Mouse (Mus musculus): ENCODE data around the gene Olfr763.
"Not testable (repeated sequence)": the region's sequence is repeated elsewhere in the genome, so short reads cannot be mapped to it uniquely, and the experiment has no call there.

Gene Olfr763

GRCm38 (mm10) chr10:129010288-129010841 is at the start of gene Olfr763:
Gene Olfr763 (plus strand): TSS chr10:129010791.
- no peak for DNase-seq (ENCODE audit: extremely low spot score)

DNA sequence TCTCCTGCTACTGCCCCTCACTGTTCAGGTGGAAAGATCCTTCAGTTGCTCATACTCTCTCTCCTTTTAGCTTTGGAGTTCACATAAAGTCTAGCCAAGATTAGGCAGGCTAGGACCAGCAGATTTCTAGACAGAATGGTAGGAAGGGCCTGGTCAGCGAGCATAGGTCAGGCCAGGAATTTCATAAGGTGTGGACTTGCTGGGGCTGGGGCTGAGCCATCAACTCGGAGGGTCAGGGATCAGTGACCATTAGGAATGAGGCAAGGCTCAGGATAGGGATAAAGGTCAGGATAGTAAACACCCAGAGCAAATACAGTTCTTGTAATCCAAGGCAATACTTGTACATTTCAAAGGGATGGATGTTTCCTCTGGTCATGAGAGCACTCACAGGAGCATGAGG is 45.6 kb upstream of the Olfr763 start:
- DNase-seq (ENCODE audit: extremely low spot score): no peak

DNA sequence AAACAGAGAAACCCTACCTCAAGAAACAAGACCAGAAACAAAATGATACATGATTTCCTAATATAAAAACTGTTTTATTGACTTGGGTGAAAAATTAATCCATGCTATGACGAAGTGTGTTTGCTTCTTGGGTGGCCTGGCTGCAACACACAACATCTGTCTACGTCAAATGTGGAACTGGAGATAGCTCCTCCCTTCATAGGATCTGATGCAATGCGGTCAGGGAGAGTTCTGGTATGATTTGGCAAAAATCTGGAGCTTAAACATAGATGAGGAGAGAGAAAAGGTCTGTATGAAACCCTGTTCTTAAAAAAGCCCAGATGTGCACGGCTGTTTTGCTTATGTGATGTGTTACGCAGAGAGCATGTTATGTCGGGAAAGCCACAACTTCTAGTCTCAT is 44.7 kb upstream of the Olfr763 start:
- DNase-seq (ENCODE audit: extremely low spot score): no peak

DNA sequence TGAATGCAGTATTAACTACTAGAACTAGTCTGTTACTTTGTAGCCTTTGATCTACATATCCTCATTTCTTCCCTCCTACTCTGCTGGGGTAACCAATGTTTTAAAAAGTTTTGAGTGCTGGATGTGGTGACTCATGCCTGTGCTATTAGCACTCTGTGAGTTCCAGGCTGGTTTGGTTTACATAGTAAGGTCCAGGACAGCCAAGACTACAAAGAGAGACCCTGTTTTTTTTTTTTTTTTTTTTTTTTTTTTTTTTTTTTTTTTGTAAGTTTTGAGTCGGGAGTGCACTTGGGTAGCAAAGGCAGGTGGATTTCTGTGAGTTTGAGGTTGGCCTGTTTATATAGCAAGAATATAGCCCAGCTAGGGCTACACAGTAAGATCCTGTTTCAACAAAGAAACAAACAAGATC is 42.2 kb upstream of the Olfr763 start:
- no peak for DNase-seq (ENCODE audit: extremely low spot score)

DNA sequence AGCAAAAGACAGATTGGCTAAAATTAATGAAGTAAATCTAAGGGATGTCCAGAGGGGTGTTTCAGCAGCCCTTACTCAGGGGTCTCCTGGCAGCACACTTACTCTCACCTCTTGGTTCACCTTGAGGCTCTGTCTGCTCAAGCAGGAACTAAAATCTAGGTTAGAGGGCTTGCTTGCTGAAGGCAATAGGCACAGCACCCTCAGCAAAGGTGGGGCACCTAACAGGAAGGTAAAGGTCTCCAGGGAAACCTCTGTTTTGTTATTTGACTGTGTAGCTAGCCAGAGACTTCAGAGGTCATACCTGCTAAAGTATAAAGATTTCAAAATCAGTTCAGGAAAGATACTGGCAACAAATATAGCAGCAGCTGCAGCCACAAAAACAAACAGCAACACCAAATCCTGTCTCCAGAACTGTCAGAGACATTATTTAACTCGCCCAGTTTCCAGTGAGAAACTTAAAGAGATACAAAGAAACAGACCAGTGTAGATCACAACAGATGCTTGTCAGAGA is 39.8 kb upstream of the Olfr763 start:
- DNase-seq (ENCODE audit: extremely low spot score): no peak

DNA sequence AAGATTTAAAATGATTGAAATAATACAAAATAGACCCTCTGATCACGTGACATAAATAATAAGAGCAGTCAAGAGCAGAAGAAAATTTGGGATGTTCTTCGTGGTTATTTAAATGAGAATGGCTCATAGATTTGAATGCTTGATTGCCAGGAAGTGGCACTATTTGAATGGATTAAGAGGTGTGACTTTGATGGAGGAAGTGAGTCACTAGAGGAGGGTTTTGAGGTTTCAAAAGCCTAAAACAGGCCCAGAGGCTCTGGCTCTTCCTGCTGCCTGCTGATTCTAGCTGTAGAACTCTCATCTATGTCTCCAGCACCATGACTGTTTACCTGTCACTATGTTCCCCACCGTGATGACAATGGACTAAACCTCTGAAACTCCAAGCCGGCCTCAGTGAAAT is 37.8 kb upstream of the Olfr763 start:
- no peak for DNase-seq (ENCODE audit: extremely low spot score)

- DNase-seq (ENCODE audit: extremely low spot score): no peak
Measured at GRCm38 (mm10) chr10:128976395-128976794, 34.2 kb upstream of the Olfr763 start.

DNA sequence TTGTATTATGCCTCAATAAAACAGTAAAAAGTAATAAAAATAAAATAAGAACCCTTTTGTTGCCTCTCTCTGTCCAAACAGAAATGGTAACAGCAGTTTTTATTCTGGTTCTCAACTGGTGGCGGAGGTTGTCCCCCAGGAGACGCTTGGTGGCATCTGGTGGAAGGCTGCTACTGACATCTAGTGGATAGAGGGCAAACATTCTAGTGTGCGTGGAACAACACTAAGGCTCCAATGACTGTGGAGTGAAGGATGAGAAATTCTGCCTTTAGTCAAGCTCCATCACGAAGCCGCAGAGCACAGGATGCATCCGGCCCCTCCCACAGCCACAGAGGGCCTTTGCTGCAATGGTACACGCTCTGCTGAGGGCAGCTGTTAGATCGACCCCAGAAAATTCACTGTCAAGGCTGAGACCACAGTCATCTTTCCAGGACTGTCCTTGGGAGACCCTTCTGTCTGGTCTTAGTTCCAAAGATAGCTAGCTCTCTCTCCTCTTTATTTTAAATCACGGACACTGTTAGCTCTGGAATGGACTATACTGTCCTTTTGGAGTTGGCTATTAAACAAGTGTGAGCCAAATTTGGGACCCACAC is 33.0 kb upstream of the Olfr763 start:
- DNase-seq (ENCODE audit: extremely low spot score): peak; percentile 49

DNA sequence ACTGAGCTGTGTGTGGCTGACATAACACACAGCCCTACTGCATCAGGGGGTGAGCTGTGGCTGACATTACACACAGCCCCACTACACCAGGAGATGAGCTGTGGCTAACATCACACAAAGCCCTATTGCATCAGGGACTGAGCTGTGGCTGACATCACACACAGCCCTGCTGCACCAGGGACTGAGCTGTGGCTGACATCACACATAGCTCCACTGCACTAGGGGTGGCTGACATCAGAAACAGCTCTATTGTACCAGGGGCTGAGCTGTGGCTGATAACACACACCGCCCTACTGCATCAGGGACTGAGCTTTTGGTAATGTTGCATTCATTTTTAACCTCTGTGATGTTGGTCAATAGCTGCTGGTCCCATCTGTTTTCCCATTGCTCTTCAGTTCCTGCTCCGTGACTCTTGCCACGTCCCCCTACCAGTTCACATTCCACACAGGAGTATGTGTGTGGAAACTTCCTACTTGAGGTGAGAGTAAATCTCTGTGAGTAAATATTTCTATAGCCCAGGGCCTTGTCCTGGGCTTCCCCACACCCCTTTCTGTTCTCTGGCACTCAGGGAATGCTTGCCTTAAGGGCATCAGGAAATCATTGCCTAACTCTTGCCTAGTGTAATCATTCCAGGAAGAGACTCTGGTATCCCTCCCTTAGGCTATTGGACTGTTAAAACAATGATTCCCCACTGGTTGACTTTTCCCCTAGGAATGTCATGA is 29.8 kb upstream of the Olfr763 start:
- no peak for DNase-seq (ENCODE audit: extremely low spot score)

DNA sequence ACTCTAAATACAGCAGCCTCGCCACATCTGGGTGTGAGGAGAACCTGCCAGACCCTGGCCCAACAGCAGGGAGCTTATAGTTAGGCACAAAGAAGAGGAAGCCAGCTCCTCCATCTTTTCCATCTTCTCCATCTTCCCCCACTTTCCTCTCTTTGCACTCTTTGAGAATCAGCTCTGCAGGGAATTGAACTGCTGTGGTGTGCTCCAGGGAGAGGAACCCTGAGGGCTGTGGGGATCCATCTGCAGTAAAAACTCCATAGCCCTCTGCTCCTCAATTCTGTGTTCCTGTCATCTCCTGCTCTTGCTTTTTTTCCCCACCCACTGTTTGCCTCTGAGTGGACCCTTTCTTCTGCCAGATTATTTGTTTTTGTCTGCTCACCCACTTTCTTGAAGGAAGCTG is 21.5 kb upstream of the Olfr763 start, which contains the start of gene Olfr9:
Olfr9 (plus strand) TSS at position 301 of the 400 bp plus-strand sequence.
- DNase-seq (ENCODE audit: extremely low spot score): not testable (repeated sequence)

- DNase-seq (ENCODE audit: extremely low spot score): not testable (repeated sequence)
Measured at GRCm38 (mm10) chr10:128990129-128990850, 20.3 kb upstream of the Olfr763 start.

- no peak for DNase-seq (ENCODE audit: extremely low spot score)
Measured at GRCm38 (mm10) chr10:128990994-128991393, 19.6 kb upstream of the Olfr763 start.

- DNase-seq (ENCODE audit: extremely low spot score): no peak
Measured at GRCm38 (mm10) chr10:128995796-128996195, 14.8 kb upstream of the Olfr763 start.

- no peak for DNase-seq (ENCODE audit: extremely low spot score)
Measured at GRCm38 (mm10) chr10:128996523-128997040, 14.0 kb upstream of the Olfr763 start.

- no peak for DNase-seq (ENCODE audit: extremely low spot score)
Measured at GRCm38 (mm10) chr10:129004032-129004920, 6.3 kb upstream of the Olfr763 start.

DNA sequence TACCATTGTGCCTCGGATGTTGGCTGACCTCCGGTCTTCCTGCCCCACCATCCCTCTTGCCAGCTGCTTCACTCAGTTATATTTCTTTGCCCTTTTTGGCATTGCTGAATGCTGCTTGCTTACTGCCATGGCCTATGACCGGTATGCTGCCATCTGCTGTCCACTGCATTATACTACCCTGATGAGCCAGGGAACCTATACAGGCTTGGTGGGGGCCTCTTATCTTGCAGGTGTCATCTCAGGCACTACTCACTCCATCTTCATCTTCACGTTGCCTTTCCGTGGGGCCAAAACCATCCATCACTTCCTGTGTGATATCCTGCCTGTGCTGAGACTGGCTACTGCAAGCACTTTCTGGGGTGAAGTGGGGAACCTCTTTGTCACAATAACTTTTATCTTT is 920 bp downstream of the Olfr763 start:
- DNase-seq (ENCODE audit: extremely low spot score): not testable (repeated sequence)

DNA sequence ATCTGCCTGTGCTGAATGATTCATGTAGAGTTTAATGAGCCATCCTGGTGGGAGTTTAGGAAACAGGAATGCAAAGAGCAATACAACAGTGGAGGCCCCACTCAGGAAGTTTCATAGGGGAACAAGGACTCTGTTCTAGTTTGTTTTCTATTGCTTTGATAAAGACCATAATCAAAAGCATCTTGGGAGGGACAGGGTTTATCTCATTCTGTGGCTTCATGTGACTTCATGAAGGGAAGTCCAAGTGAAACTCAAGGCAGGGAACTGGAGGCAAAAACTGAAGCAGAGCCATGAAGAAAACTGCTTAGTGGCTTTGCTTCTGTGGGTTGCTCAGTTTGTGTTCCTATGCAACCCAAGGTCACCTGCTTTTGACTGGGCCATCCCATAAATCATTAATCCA is 3.9 kb downstream of the Olfr763 start:
- no peak for DNase-seq (ENCODE audit: extremely low spot score)

DNA sequence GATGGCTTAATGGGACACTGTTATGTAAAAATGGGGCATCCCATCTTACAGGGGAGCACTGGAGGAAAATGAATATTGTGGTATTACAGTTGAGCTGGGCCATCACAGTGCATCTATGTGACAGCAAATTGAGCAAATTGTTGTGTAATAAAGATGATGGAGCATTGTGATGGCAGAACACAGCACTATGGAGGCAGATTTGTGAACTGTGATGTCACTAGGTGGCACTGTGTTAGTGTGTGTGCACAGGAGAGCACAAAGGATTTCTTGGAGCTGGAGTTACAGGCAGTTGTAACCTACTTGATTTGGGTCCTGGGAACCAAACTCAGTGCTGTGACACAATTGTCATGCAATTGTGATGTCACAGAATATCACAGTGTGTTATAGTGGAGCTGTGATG is 12.7 kb downstream of the Olfr763 start:
- no peak for DNase-seq (ENCODE audit: extremely low spot score)

GRCm38 (mm10) chr10:129026018-129026662 is 15.5 kb downstream of the Olfr763 start:
- DNase-seq (ENCODE audit: extremely low spot score): peak; percentile 54

DNA sequence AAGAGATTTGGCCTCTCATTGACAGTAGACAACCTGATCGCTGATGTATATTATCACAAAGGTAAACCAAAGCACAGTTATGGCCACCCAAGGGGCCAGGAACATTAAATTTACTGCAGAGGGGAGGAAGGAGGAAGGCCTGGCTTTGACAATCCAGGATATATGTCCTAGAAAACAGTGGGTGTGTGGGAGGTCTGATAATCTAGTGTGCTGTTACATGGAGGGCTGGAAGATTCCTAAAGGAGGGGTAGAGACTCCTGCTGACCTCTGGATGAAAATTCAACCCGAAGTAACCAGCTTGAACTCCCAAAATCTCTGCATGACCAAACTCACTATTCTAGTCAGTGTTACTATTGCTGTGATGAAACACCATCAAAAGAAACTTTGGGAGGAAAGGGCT is 17.8 kb downstream of the Olfr763 start:
- DNase-seq (ENCODE audit: extremely low spot score): no peak

GRCm38 (mm10) chr10:129039796-129040195 is 29.2 kb downstream of the Olfr763 start, which contains the start of gene Olfr764-ps1:
Gene Olfr764-ps1 (minus strand): TSS chr10:129039896.
- no peak for DNase-seq (ENCODE audit: extremely low spot score)
